In genomic region chr19:40548386-40548785, GRCm38 (mm10) we compare ENCODE assay signal across 24 mouse cellular contexts. TPM values are rescaled to one million over a fixed set of nuclear protein-coding genes. Genes with fewer than 3 reads are reported as not detected.
DNase-seq lines count a peak whose midpoint lies in the region; ATAC-seq and TF ChIP-seq lines count a peak whose summit lies in the region.
"Had no signal": no experiment of that assay in that cellular context is flagged by ENCODE, and none has a peak within 500 bp of the region (broad histone marks: within the 10 kb centered on the region; RNA-seq: fewer than 3 reads in every experiment).

No protein-coding gene starts in this region.

- no peaks in the 10 kb centered on the region for H3K9me3 ChIP-seq in intestine, embryonic 15.5 days
- no peaks in the 10 kb centered on the region for H3K9me3 ChIP-seq in intestine, postnatal 0 days (ENCODE audit: control insufficient read depth)
- H3K9me3 ChIP-seq in intestine, embryonic 16.5 days (ENCODE audit: control insufficient read depth, low read length): no peaks in the 10 kb centered on the region
- H3K9me3 ChIP-seq: embryonic facial prominence, embryonic 13.5 days; limb, embryonic 12.5 days; liver, embryonic 12.5 days; midbrain, embryonic 15.5 days had no signal

- TF ChIP-seq POLR2A in testis, adult 2 months (IDR thresholded peaks at IDR 0.05; ENCODE audit: control insufficient read depth, low read depth, low read length): no peak

- no peaks in the 10 kb centered on the region for H3K4me1 ChIP-seq in intestine, embryonic 15.5 days (replicated peaks)
- H3K4me1 ChIP-seq in intestine, postnatal 0 days (replicated peaks; ENCODE audit: control insufficient read depth, insufficient read depth, low read length): no peaks in the 10 kb centered on the region
- no peaks in the 10 kb centered on the region; the same call in 1 of the 2 replicates for H3K4me1 ChIP-seq in testis, adult 2 months (ENCODE audit: control insufficient read depth, insufficient read depth, low read length)
- H3K4me1 ChIP-seq in intestine, embryonic 16.5 days (ENCODE audit: control insufficient read depth, insufficient read depth, low read length): no peaks in the 10 kb centered on the region
- H3K4me1 ChIP-seq: midbrain, embryonic 15.5 days had no signal

- H3K27ac ChIP-seq in intestine, embryonic 15.5 days: peak overlapping the region; percentile 27; the same call in 1 of the 2 replicates
- H3K27ac ChIP-seq in intestine, postnatal 0 days (ENCODE audit: low read depth, low read length): no peak overlapping the region
- peak overlapping the region; percentile 70; the same call in 1 of the 2 replicates for H3K27ac ChIP-seq in testis, adult 2 months (ENCODE audit: control insufficient read depth, insufficient read depth, low read depth, low read length)
- H3K27ac ChIP-seq in intestine, embryonic 16.5 days (ENCODE audit: low read length): peak overlapping the region; percentile 72
- H3K27ac ChIP-seq: hindbrain, embryonic 14.5 days; limb, embryonic 12.5 days; liver, embryonic 12.5 days; midbrain, embryonic 15.5 days had no signal

- 86% methylated on average over 6 of the region's 6 CpGs for WGBS in intestine, embryonic 15.5 days
- WGBS in intestine, postnatal 0 days: 88% methylated on average over 6 of the region's 6 CpGs
- WGBS in intestine, embryonic 16.5 days: 84% methylated on average over 6 of the region's 6 CpGs

- TF ChIP-seq CTCF in intestine, postnatal 0 days (IDR thresholded peaks at IDR 0.05; ENCODE audit: low read depth): no peak
- TF ChIP-seq CTCF in testis, adult 2 months (IDR thresholded peaks at IDR 0.05; ENCODE audit: control insufficient read depth, insufficient read depth, insufficient replicate concordance, low read depth, low read length): no peak

- no peak overlapping the region for H3K4me3 ChIP-seq in intestine, embryonic 15.5 days (replicated peaks)
- H3K4me3 ChIP-seq in intestine, postnatal 0 days (ENCODE audit: low read depth, low read length): no peak overlapping the region
- no peak overlapping the region for H3K4me3 ChIP-seq in testis, adult 2 months (ENCODE audit: control insufficient read depth, low read depth, low read length)
- H3K4me3 ChIP-seq in intestine, embryonic 16.5 days (ENCODE audit: low read length): no peak overlapping the region
- H3K4me3 ChIP-seq: embryonic facial prominence, embryonic 13.5 days; gastrocnemius, adult 2 months; limb, embryonic 12.5 days; liver, embryonic 12.5 days; midbrain, embryonic 15.5 days; myocyte had no signal

- no peak for ATAC-seq in intestine, embryonic 15.5 days
- ATAC-seq in intestine, postnatal 0 days: no peak
- no peak for ATAC-seq in intestine, embryonic 16.5 days
- ATAC-seq: forebrain, embryonic 14.5 days; liver, embryonic 12.5 days; midbrain, embryonic 15.5 days had no signal

- no peak overlapping the region for H3K9ac ChIP-seq in intestine, embryonic 15.5 days
- H3K9ac ChIP-seq in intestine, postnatal 0 days (ENCODE audit: low read depth, low read length): no peak overlapping the region
- no peak overlapping the region for H3K9ac ChIP-seq in intestine, embryonic 16.5 days (ENCODE audit: low read depth, low read length)
- H3K9ac ChIP-seq: embryonic facial prominence, embryonic 13.5 days; hindbrain, embryonic 14.5 days; limb, embryonic 12.5 days; midbrain, embryonic 15.5 days had no signal

- H3K27me3 ChIP-seq in intestine, embryonic 15.5 days (replicated peaks): no peaks in the 10 kb centered on the region
- H3K27me3 ChIP-seq in intestine, postnatal 0 days (replicated peaks; ENCODE audit: control insufficient read depth, insufficient read depth, low read length): no peaks in the 10 kb centered on the region
- no peaks in the 10 kb centered on the region for H3K27me3 ChIP-seq in testis, adult 2 months (ENCODE audit: control insufficient read depth, insufficient read depth, low read length)
- H3K27me3 ChIP-seq in intestine, embryonic 16.5 days (replicated peaks; ENCODE audit: control insufficient read depth, insufficient read depth, low read length): no peaks in the 10 kb centered on the region
- H3K27me3 ChIP-seq: limb, embryonic 12.5 days; liver, embryonic 12.5 days; midbrain, embryonic 15.5 days had no signal

- H3K36me3 ChIP-seq in intestine, embryonic 15.5 days: peaks cover 19% of the 10 kb centered on the region; the same call in 1 of the 2 replicates
- H3K36me3 ChIP-seq in intestine, postnatal 0 days (ENCODE audit: control insufficient read depth, insufficient read depth): peaks cover 35% of the 10 kb centered on the region
- H3K36me3 ChIP-seq in testis, adult 2 months (ENCODE audit: control insufficient read depth, insufficient read depth, low read length): no peaks in the 10 kb centered on the region; the same call in 1 of the 2 replicates
- H3K36me3 ChIP-seq in intestine, embryonic 16.5 days (ENCODE audit: control insufficient read depth, insufficient read depth, low read length): 0 out of 2 replicates have a peak, but pooled peaks cover 3% of the 10 kb centered on the region

- DNase-seq in testis, postnatal 10 days (ENCODE audit: low spot score): no peak
- DNase-seq in natural killer cell, adult 2 months (ENCODE audit: low spot score in 2 of 2): no peak
- DNase-seq in liver: no peak
- DNase-seq: adrenal gland, postnatal 10 days; cerebellum, adult 18-20 months; cerebellum, postnatal 14 days; gastrocnemius, adult 2 months; heart, postnatal 4 days; kidney, adult 11 months; kidney, postnatal 14 days; layer of hippocampus, postnatal 36 days; lung, adult 18-20 months had no signal

- no peak overlapping the region for H3K4me2 ChIP-seq in intestine, embryonic 15.5 days (replicated peaks)
- no peak overlapping the region for H3K4me2 ChIP-seq in intestine, postnatal 0 days (replicated peaks; ENCODE audit: low read depth)
- H3K4me2 ChIP-seq in intestine, embryonic 16.5 days (ENCODE audit: low read depth, low read length): no peak overlapping the region
- H3K4me2 ChIP-seq: embryonic facial prominence, embryonic 13.5 days; heart, embryonic 11.5 days; hindbrain, embryonic 14.5 days; limb, embryonic 12.5 days; liver, embryonic 12.5 days; midbrain, embryonic 15.5 days had no signal

RNA-seq across cellular contexts. Expression of gene Sorbs1, which starts 34.8 kb away (rescaled TPM):
- 72.1 and 76.3 TPM in 2 replicates for polyA plus RNA-seq in intestine, embryonic 15.5 days (2015; fragmentation: Nextera tagmentation; extraction: Ambion mirVana)
- 73.8 and 86.2 TPM in 2 replicates for polyA plus RNA-seq in intestine, postnatal 0 days (2015; fragmentation: Nextera tagmentation; extraction: Ambion mirVana)
- polyA plus RNA-seq in testis, adult 2 months (2012; rRNA removed): 12.9 and 13.0 TPM in 2 replicates
- 80.0 and 84.3 TPM in 2 replicates for polyA plus RNA-seq in intestine, embryonic 16.5 days (2015; fragmentation: Nextera tagmentation; extraction: Ambion mirVana)

RNA-seq across cellular contexts. Expression of gene Aldh18a1, which starts 39.9 kb away (rescaled TPM):
- polyA plus RNA-seq in intestine, embryonic 15.5 days (2015; fragmentation: Nextera tagmentation; extraction: Ambion mirVana): 211 and 228 TPM in 2 replicates
- polyA plus RNA-seq in intestine, postnatal 0 days (2015; fragmentation: Nextera tagmentation; extraction: Ambion mirVana): 204 and 226 TPM in 2 replicates
- polyA plus RNA-seq in testis, adult 2 months (2012; rRNA removed): 4.3 and 4.8 TPM in 2 replicates
- 299 and 355 TPM in 2 replicates for polyA plus RNA-seq in intestine, embryonic 16.5 days (2015; fragmentation: Nextera tagmentation; extraction: Ambion mirVana)

Comparison
In these comparisons a context has a peak if more than half of its experiments do, and no peak if none do; other contexts are left out.
1. RNA of gene Aldh18a1, which starts 39.9 kb away (polyA plus RNA-seq): 299 to 355 TPM in intestine, embryonic 16.5 days, 211 to 228 TPM in intestine, embryonic 15.5 days and 204 to 226 TPM in intestine, postnatal 0 days; 4.3 to 4.8 TPM in testis, adult 2 months; every median in the first group is over 10 times any median in the second.